Mouse (Mus musculus) heart, adult 2 months (tissue): ENCODE results near the gene Smug1. TPM values are rescaled to one million over a fixed set of nuclear protein-coding genes. Genes with fewer than 3 reads are reported as not detected.

Experiments used
- DNase-seq, 2 experiments: peaks; one replicate each; pipeline ENCODE4 v3.0.0; 2021
- H3K27ac ChIP-seq: fragments of 200-600 bp; 2 replicates; pipeline ENCODE4 v1.8.1; 2022
- H3K27me3 ChIP-seq: fragments of 200-500 bp; 2 replicates; pipeline ENCODE4 v1.6.1; 2012; ENCODE audit warnings: mild to moderate bottlenecking, low read length, inconsistent platforms, mixed read lengths; ENCODE audit not compliant: control insufficient read depth, insufficient read depth
- H3K36me3 ChIP-seq: fragments of 200-500 bp; 2 replicates; pipeline ENCODE4 v1.6.1; 2012; ENCODE audit warnings: low read length, inconsistent platforms; ENCODE audit not compliant: control insufficient read depth, insufficient read depth
- H3K4me1 ChIP-seq: fragments of 200-500 bp; 2 replicates; pipeline ENCODE4 v1.6.1; 2011; ENCODE audit warnings: low read length; ENCODE audit not compliant: control insufficient read depth, insufficient read depth
- H3K4me3 ChIP-seq: fragments of 200-600 bp; 2 replicates; pipeline ENCODE4 v1.8.1; 2022
- H3K79me2 ChIP-seq: fragments of 200-500 bp; replicated peaks from 2 replicates; pipeline ENCODE4 v1.6.1; 2012; ENCODE audit warnings: mild to moderate bottlenecking, inconsistent platforms, low read length, moderate library complexity, mixed read lengths; ENCODE audit not compliant: control insufficient read depth, insufficient read depth
- H3K9ac ChIP-seq: fragments of 200-500 bp; 2 replicates; pipeline ENCODE4 v1.6.1; 2012; ENCODE audit warnings: low read depth, mild to moderate bottlenecking, control low read depth, inconsistent platforms, low read length, mixed read lengths
- CTCF ChIP-seq: fragments of 200-600 bp; IDR thresholded peaks from 2 replicates; pipeline ENCODE4 v1.8.1; 2022; ENCODE audit warnings: antibody characterized with exemption, mild to moderate bottlenecking, moderate library complexity
- EP300 ChIP-seq: fragments of 200-500 bp; IDR thresholded peaks from 2 replicates; pipeline ENCODE4 v1.6.1; 2011; ENCODE audit warnings: low read depth, low read length, control low read depth; ENCODE audit not compliant: insufficient read depth
- POLR2A ChIP-seq: fragments of 200-500 bp; IDR thresholded peaks from 2 replicates; pipeline ENCODE4 v1.6.1; 2011; ENCODE audit warnings: mild to moderate bottlenecking, low read depth, low read length, control low read depth; ENCODE audit not compliant: insufficient read depth
- WGBS: fragments of 180-500 bp; shearing (Covaris S2); methylation state at CpG from one replicate; pipeline ENCODE4 v1.1.7; 2018; 5-methylcytosine and 5-hydroxymethylcytosine counted together
- intact Hi-C: fragments of 180-260 bp; cut with DNase I; formaldehyde crosslinking; loops from one replicate; pipeline ENCODE4 v1.15.1; 2025
- polyA plus RNA-seq: library from polyadenylated mRNA; depleted of rRNA; stranded (reverse); fragments of >200 nt; gene quantifications from 2 replicates; pipeline ENCODE4 v1.2.3, GENCODE M21; 2012
- total RNA-seq, 2 experiments: library from RNA; stranded (reverse); gene quantifications; 2 replicates each; pipeline ENCODE4 v1.2.3; 2021

Gene Smug1
- total and polyA plus RNA-seq, 3 experiments: 13.3 to 15.2 (median 13.9) TPM

GRCm38 (mm10) chr15:103128056-103128833, 38.6 kb downstream of the Smug1 start:
- Histone ChIP-seq H3K27me3 (no peaks in the 10 kb centered on the region), H3K4me1 (no peaks in the 10 kb centered on the region), H3K9ac (no peak overlapping the region), H3K79me2 (no peaks in the 10 kb centered on the region), H3K27ac (no peak overlapping the region), H3K36me3 (no peaks in the 10 kb centered on the region), H3K4me3 (no peak overlapping the region)
- TF ChIP-seq CTCF: no peak
- TF ChIP-seq POLR2A: no peak
- no peak for TF ChIP-seq EP300
- intact Hi-C loops: no loop called here
- WGBS: 76% methylated on average over 1 of the region's 1 CpGs
- no peak for DNase-seq

GRCm38 (mm10) chr15:103125982-103126381, 40.9 kb downstream of the Smug1 start:
- 70% methylated on average over 5 of the region's 5 CpGs for WGBS
- intact Hi-C loops: no loop called here
- H3K36me3 ChIP-seq: no peaks in the 10 kb centered on the region
- no peak overlapping the region for H3K4me3 ChIP-seq
- H3K27ac ChIP-seq: no peak overlapping the region
- no peak overlapping the region for H3K9ac ChIP-seq
- TF ChIP-seq EP300 (no peak), POLR2A (no peak), CTCF (no peak)
- H3K79me2 ChIP-seq: no peaks in the 10 kb centered on the region
- H3K4me1 ChIP-seq: no peaks in the 10 kb centered on the region
- H3K27me3 ChIP-seq: no peaks in the 10 kb centered on the region
- DNase-seq: no peak

GRCm38 (mm10) chr15:103124254-103124653, 42.6 kb downstream of the Smug1 start:
- no peak overlapping the region for H3K4me3 ChIP-seq
- no peaks in the 10 kb centered on the region for H3K27me3 ChIP-seq
- 54% methylated on average over 1 of the region's 1 CpGs for WGBS
- H3K4me1 ChIP-seq: no peaks in the 10 kb centered on the region
- intact Hi-C loops: no loop called here
- no peaks in the 10 kb centered on the region for H3K79me2 ChIP-seq
- no peak for DNase-seq
- H3K36me3 ChIP-seq: no peaks in the 10 kb centered on the region
- no peak overlapping the region for H3K27ac ChIP-seq
- no peak for TF ChIP-seq POLR2A
- TF ChIP-seq EP300: no peak
- TF ChIP-seq CTCF: no peak
- no peak overlapping the region for H3K9ac ChIP-seq

GRCm38 (mm10) chr15:103123343-103123742, 43.5 kb downstream of the Smug1 start:
- intact Hi-C loops: no loop called here
- Histone ChIP-seq H3K27ac (no peak overlapping the region), H3K4me3 (no peak overlapping the region), H3K9ac (no peak overlapping the region), H3K4me1 (no peaks in the 10 kb centered on the region), H3K36me3 (no peaks in the 10 kb centered on the region), H3K79me2 (no peaks in the 10 kb centered on the region), H3K27me3 (no peaks in the 10 kb centered on the region)
- no peak for DNase-seq
- no peak for TF ChIP-seq EP300
- no peak for TF ChIP-seq CTCF
- no peak for TF ChIP-seq POLR2A
- 41% methylated on average over 8 of the region's 8 CpGs for WGBS

- DNase-seq: no peak
- 69% methylated on average over 2 of the region's 2 CpGs for WGBS
- intact Hi-C loops: no loop called here
- Histone ChIP-seq H3K4me1 (no peaks in the 10 kb centered on the region), H3K4me3 (no peak overlapping the region), H3K79me2 (no peaks in the 10 kb centered on the region), H3K36me3 (no peaks in the 10 kb centered on the region), H3K27ac (no peak overlapping the region), H3K9ac (no peak overlapping the region), H3K27me3 (no peaks in the 10 kb centered on the region; the same call in 1 of the 2 replicates)
- TF ChIP-seq EP300 (no peak), POLR2A (no peak), CTCF (no peak)
Observed at GRCm38 (mm10) chr15:103122372-103122771, 44.5 kb downstream of the Smug1 start.

GRCm38 (mm10) chr15:103121416-103121815, 45.5 kb downstream of the Smug1 start:
- intact Hi-C loops: loop anchor here (1.0 kb wide), 2 partner anchors 108 to 134 kb away; no protein-coding TSS in a partner anchor
- H3K79me2 ChIP-seq: no peaks in the 10 kb centered on the region
- TF ChIP-seq POLR2A: no peak
- no peak for TF ChIP-seq EP300
- TF ChIP-seq CTCF: peak; percentile 74
- WGBS: 34% methylated on average over 5 of the region's 5 CpGs
- H3K4me1 ChIP-seq: no peaks in the 10 kb centered on the region
- H3K27me3 ChIP-seq: no peaks in the 10 kb centered on the region; the same call in 1 of the 2 replicates
- H3K27ac ChIP-seq: no peak overlapping the region
- peak; percentile 50 to 57 for DNase-seq
- no peak overlapping the region for H3K9ac ChIP-seq
- H3K36me3 ChIP-seq: no peaks in the 10 kb centered on the region
- no peak overlapping the region for H3K4me3 ChIP-seq
